Mouse (Mus musculus): ENCODE measurements at regions not wholly inside any gene's neighbourhood (a gene's known extent, or its start where the extent isn't known, plus 50 kb on each side); places are given as distances from the start of the nearest gene placed in this dataset.

- TF ChIP-seq CTCF (IDR thresholded peaks at IDR 0.05), result no peak
- no peak for TF ChIP-seq POLR2A (IDR thresholded peaks at IDR 0.05; ENCODE audit: insufficient read depth, low read depth, low read length)
- no peak for TF ChIP-seq EP300 (IDR thresholded peaks at IDR 0.05; ENCODE audit: insufficient read depth, low read depth, low read length)
Measured at GRCm38 (mm10) chr8:76038526-76038925, 590.0 kb downstream of the Iqcm start.
